Mouse (Mus musculus) MEL (cell line): ENCODE data around the gene Gipc3. TPM values are rescaled to one million over a fixed set of nuclear protein-coding genes. Genes with fewer than 3 reads are reported as not detected.

ENCODE experiments used
- DNase-seq: peaks from one replicate; pipeline ENCODE4 v3.0.0; 2011; ENCODE audit warnings: low read depth, low spot score
- H3K27ac ChIP-seq: 2 replicates; pipeline ENCODE4 v1.5.1; 2012; ENCODE audit warnings: low read depth, mild to moderate bottlenecking, control low read depth, low read length, moderate library complexity; ENCODE audit not compliant: control insufficient read depth
- H3K27me3 ChIP-seq, 2 experiments: fragments of 150-350 bp in 1 of 2; sonication (generic) in 1 of 2; 2 replicates each; pipeline ENCODE4 v1.6.1; 2012; ENCODE audit warnings: low read length in 2 of 2, mild to moderate bottlenecking in 2 of 2, improper control_type of control experiment in 1 of 2, moderate library complexity in 1 of 2; ENCODE audit not compliant: insufficient read depth in 2 of 2, control insufficient read depth in 1 of 2
- H3K36me3 ChIP-seq, 2 experiments: 2 replicates each; pipeline ENCODE4 v1.6.1; 2012 to 2014; ENCODE audit warnings: low read length in 2 of 2, improper control_type of control experiment in 1 of 2, inconsistent platforms in 1 of 2, mild to moderate bottlenecking in 1 of 2; ENCODE audit not compliant: insufficient read depth in 2 of 2, control insufficient read depth in 1 of 2
- H3K4me1 ChIP-seq, 2 experiments: fragments of 150-350 bp in 1 of 2; sonication (generic) in 1 of 2; 2 replicates each; pipeline ENCODE4 v1.6.1; 2012; ENCODE audit warnings: low read length in 2 of 2, improper control_type of control experiment in 1 of 2, mild to moderate bottlenecking in 1 of 2; ENCODE audit not compliant: insufficient read depth in 2 of 2, control insufficient read depth in 1 of 2
- H3K4me3 ChIP-seq, 2 experiments: fragments of 150-350 bp in 1 of 2; sonication (generic) in 1 of 2; 2 replicates each; pipeline ENCODE4 v1.5.1; 2012; ENCODE audit warnings: low read depth in 2 of 2, low read length in 2 of 2, mild to moderate bottlenecking in 2 of 2, moderate library complexity in 2 of 2, control low read depth in 1 of 2, improper control_type of control experiment in 1 of 2; ENCODE audit not compliant: control insufficient read depth in 1 of 2, insufficient read depth in 1 of 2
- H3K79me2 ChIP-seq: 2 replicates; pipeline ENCODE4 v1.6.1; 2012; ENCODE audit warnings: mild to moderate bottlenecking, low read length, moderate library complexity; ENCODE audit not compliant: control insufficient read depth, poor library complexity, insufficient read depth
- H3K9ac ChIP-seq: 2 replicates; pipeline ENCODE4 v1.6.1; 2012; ENCODE audit warnings: low read depth, mild to moderate bottlenecking, control low read depth, low read length, moderate library complexity; ENCODE audit not compliant: control insufficient read depth, poor library complexity, severe bottlenecking
- H3K9me3 ChIP-seq: fragments of 150-350 bp; sonication (generic); replicated peaks from 2 replicates; pipeline ENCODE4 v1.6.1; 2012; ENCODE audit warnings: mild to moderate bottlenecking, low read length, improper control_type of control experiment, moderate library complexity; ENCODE audit not compliant: insufficient read depth
- BHLHE40 ChIP-seq: IDR thresholded peaks from 2 replicates; pipeline ENCODE4 v1.6.1; 2012; ENCODE audit warnings: low read depth, mild to moderate bottlenecking, inconsistent platforms, low read length, improper control_type of control experiment, borderline replicate concordance
- CTCF ChIP-seq, 3 experiments: IDR thresholded peaks in 2 of 3; conservative IDR thresholded peaks in 1 of 3; 2 replicates each; pipeline ENCODE4 v1.5.1; 2011 to 2012; ENCODE audit warnings: low read length in 3 of 3, low read depth in 2 of 3, mild to moderate bottlenecking in 2 of 3, improper control_type of control experiment in 1 of 3, inconsistent platforms in 1 of 3, mixed read lengths in 1 of 3, moderate library complexity in 1 of 3; ENCODE audit not compliant: control insufficient read depth in 1 of 3, insufficient read depth in 1 of 3, poor library complexity in 1 of 3, severe bottlenecking in 1 of 3
- ELF1 ChIP-seq: IDR thresholded peaks from 2 replicates; pipeline ENCODE4 v1.6.1; 2014; ENCODE audit warnings: low read depth, mild to moderate bottlenecking, inconsistent platforms, low read length, improper control_type of control experiment, moderate library complexity
- HCFC1 ChIP-seq: IDR thresholded peaks from 2 replicates; pipeline ENCODE4 v1.6.1; 2012; ENCODE audit warnings: low read depth, mild to moderate bottlenecking, inconsistent platforms, low read length, improper control_type of control experiment, moderate library complexity
- MAX ChIP-seq: IDR thresholded peaks from 2 replicates; pipeline ENCODE4 v1.6.1; 2011; ENCODE audit warnings: low read length, improper control_type of control experiment
- MEF2A ChIP-seq: IDR thresholded peaks from 2 replicates; pipeline ENCODE4 v1.6.1; 2014; ENCODE audit warnings: low read depth, mild to moderate bottlenecking, inconsistent platforms, low read length, improper control_type of control experiment; ENCODE audit not compliant: poor library complexity, insufficient replicate concordance, severe bottlenecking; ENCODE audit errors: extremely low read depth
- MXI1 ChIP-seq: IDR thresholded peaks from 2 replicates; pipeline ENCODE4 v1.6.1; 2011; ENCODE audit warnings: mild to moderate bottlenecking, low read depth, low read length, improper control_type of control experiment
- NELFE ChIP-seq: IDR thresholded peaks from 2 replicates; pipeline ENCODE4 v1.6.1; 2011; ENCODE audit warnings: low read depth, low read length, improper control_type of control experiment
- NRF1 ChIP-seq: IDR thresholded peaks from 2 replicates; pipeline ENCODE4 v1.6.1; 2014; ENCODE audit warnings: low read depth, mild to moderate bottlenecking, inconsistent platforms, low read length, improper control_type of control experiment, moderate library complexity; ENCODE audit not compliant: poor library complexity, insufficient read depth, severe bottlenecking
- POLR2A ChIP-seq, 2 experiments: IDR thresholded peaks; 2 replicates each; pipeline ENCODE4 v1.6.1; 2011 to 2012; ENCODE audit warnings: low read length in 2 of 2, mild to moderate bottlenecking in 2 of 2, control low read depth in 1 of 2, improper control_type of control experiment in 1 of 2, low read depth in 1 of 2, moderate library complexity in 1 of 2; ENCODE audit not compliant: control insufficient read depth in 1 of 2, insufficient read depth in 1 of 2, poor library complexity in 1 of 2
- POLR2AphosphoS2 ChIP-seq: IDR thresholded peaks from 2 replicates; pipeline ENCODE4 v1.6.1; 2011; ENCODE audit warnings: low read length, improper control_type of control experiment
- RAD21 ChIP-seq: IDR thresholded peaks from 2 replicates; pipeline ENCODE4 v1.6.1; 2011; ENCODE audit warnings: mild to moderate bottlenecking, low read depth, low read length, improper control_type of control experiment
- RCOR1 ChIP-seq: IDR thresholded peaks from 2 replicates; pipeline ENCODE4 v1.6.1; 2012; ENCODE audit warnings: low read depth, mild to moderate bottlenecking, inconsistent platforms, low read length, improper control_type of control experiment
- SIN3A ChIP-seq: IDR thresholded peaks from 2 replicates; pipeline ENCODE4 v1.6.1; 2012; ENCODE audit warnings: low read length, improper control_type of control experiment, inconsistent platforms
- TBP ChIP-seq: IDR thresholded peaks from 2 replicates; pipeline ENCODE4 v1.8.0; 2011; ENCODE audit warnings: low read depth, low read length, improper control_type of control experiment
- TCF12 ChIP-seq: IDR thresholded peaks from 2 replicates; pipeline ENCODE4 v1.6.1; 2014; ENCODE audit warnings: low read depth, mild to moderate bottlenecking, inconsistent platforms, low read length, improper control_type of control experiment, moderate library complexity
- ZKSCAN1 ChIP-seq: IDR thresholded peaks from 2 replicates; pipeline ENCODE4 v1.6.1; 2012; ENCODE audit warnings: low read depth, mild to moderate bottlenecking, inconsistent platforms, low read length, improper control_type of control experiment, moderate library complexity
- polyA plus RNA-seq, 2 experiments: library from polyadenylated mRNA; stranded (reverse) in 1 of 2; unstranded in 1 of 2; fragments of >175 nt in 1 of 2; fragments of >200 nt in 1 of 2; gene quantifications; 2 replicates each; pipeline versions ENCODE4 v1.2.1 to v1.2.4; 2012; ENCODE audit warnings: low replicate concordance in 2 of 2, low read depth in 1 of 2; ENCODE audit not compliant: insufficient read length in 2 of 2, insufficient read depth in 1 of 2, missing spikeins in 1 of 2
- total RNA-seq: library from RNA; depleted of rRNA; stranded (reverse); fragments of 300-350 nt; gene quantifications from 2 replicates; pipeline ENCODE4 v1.2.3, GENCODE M21; 2012

The Gipc3 gene
- total and polyA plus RNA-seq, 3 experiments: not detected

DNA sequence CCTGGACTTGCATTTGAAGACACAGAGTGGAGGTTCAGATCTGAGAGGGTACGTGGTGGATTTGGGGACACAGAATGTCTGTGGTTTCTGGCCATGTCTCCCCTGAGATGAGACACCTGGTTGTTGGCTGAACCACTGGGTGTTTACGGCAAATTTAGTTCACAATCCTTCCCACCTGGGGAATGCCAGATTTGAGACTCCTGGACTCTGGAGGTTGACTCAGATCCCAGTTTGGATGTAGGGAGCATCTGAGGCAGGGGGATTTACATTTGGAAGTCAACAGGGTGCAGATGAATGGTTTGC is 34.2 kb upstream of the Gipc3 start:
- Histone ChIP-seq H3K9me3 (no peaks in the 10 kb centered on the region), H3K4me1 (peaks cover 24 to 39% of the 10 kb centered on the region in 2 experiments), H3K27me3 (no peaks in the 10 kb centered on the region), H3K79me2 (peaks cover 35% of the 10 kb centered on the region), H3K4me3 (peak overlapping the region; percentile 81 to 99), H3K36me3 (peaks cover 5 to 34% of the 10 kb centered on the region in 2 experiments), H3K27ac (peak overlapping the region; percentile 47; the same call in 1 of the 2 replicates)
- no peak for DNase-seq
- TF ChIP-seq HCFC1: 0 out of 2 replicates have a peak, but pooled peaks have one; percentile 11
- TF ChIP-seq SIN3A: peak; percentile 29; the same call in 1 of the 2 replicates
- no peak for TF ChIP-seq MEF2A
- TF ChIP-seq, all 39 proteins: peak for 2
- H3K9ac ChIP-seq: peak overlapping the region; percentile 89

DNA sequence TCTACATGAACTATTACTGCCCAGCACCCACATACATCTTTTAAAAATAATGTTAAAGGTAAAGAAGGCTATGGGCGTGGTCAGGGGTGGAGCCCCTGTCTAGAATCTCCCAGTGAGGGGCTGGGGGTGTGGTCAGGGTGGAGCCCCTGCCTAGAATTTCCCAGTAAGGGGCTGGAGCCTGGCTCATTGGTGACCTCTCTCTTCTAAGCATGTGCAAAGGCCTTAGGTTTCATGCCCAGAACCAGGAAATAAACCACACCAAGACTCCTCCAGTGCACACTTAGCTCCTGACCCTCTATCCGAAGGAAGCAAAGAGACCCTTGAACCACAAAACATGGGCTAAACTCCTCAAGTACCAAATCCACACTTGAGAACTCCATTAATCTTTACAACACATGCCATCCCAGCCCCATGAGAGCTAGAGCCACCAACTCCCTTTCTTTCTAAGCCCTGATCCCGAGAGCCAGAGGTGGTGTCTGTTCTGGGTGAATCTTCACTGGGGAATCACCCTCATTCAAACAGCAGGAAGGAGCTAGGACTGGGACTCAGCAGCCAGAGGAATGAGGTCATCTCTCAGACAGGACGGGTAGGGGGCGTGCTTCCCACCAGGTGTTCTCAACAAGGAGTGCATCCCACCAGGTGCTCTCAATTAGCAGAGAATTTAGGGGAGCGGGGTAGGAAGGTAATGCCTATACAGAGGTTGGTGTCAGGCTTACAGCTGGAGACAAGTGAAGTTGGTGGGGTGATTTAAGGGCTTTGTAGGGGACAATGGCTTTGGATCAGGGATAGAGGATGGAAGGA is 33.7 kb upstream of the Gipc3 start:
- peaks cover 22 to 34% of the 10 kb centered on the region in 2 experiments for H3K4me1 ChIP-seq
- H3K27me3 ChIP-seq: no peaks in the 10 kb centered on the region
- peak overlapping the region; percentile 89 for H3K9ac ChIP-seq

DNA sequence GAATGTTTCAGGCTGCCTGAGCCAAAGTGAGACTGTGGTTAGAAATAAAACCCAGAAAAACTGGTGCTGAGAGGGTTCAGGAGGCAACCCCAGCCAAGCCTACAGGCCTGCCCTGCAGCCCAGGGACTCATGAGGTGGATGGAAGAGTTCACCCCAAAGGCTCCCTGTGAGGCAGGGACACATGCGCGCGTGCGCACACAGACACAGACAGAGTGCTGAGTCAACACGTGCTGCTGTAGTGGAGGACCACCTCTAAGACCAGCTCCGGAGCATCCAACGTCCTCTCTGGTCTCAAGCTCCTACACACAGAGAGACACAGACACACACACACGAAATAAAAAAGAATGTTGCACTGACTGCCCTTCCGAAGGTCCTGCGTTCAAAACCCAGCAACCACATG is 32.3 kb upstream of the Gipc3 start:
- Histone ChIP-seq H3K36me3 (peaks cover 5 to 25% of the 10 kb centered on the region in 2 experiments), H3K4me3 (no peak overlapping the region), H3K9me3 (no peaks in the 10 kb centered on the region), H3K27me3 (no peaks in the 10 kb centered on the region), H3K79me2 (peaks cover 35% of the 10 kb centered on the region), H3K9ac (no peak overlapping the region), H3K27ac (no peak overlapping the region), H3K4me1 (peaks cover 18 to 27% of the 10 kb centered on the region in 2 experiments)
- no peak for DNase-seq
- no peak for TF ChIP-seq RCOR1
- TF ChIP-seq BHLHE40: no peak
- TF ChIP-seq SIN3A: no peak
- TF ChIP-seq ZKSCAN1: no peak

More for the DNA sequence above, 33.7 kb upstream of the Gipc3 start:
- Histone ChIP-seq H3K36me3 (peaks cover 5 to 32% of the 10 kb centered on the region in 2 experiments), H3K9me3 (no peaks in the 10 kb centered on the region), H3K27ac (peak overlapping the region; percentile 5; the same call in 1 of the 2 replicates), H3K79me2 (peaks cover 35% of the 10 kb centered on the region), H3K4me3 (peak overlapping the region; percentile 81 to 99)
- TF ChIP-seq MXI1 (peak; percentile 70), ELF1 (peak; percentile 65), RAD21 (no peak), NRF1 (no peak), CTCF (IDR thresholded peaks at IDR 0.05 in 2 of 3, conservative IDR thresholded peaks at IDR 0.05 in 1 of 3; ENCODE audit: control insufficient read depth in 1 of 3, insufficient read depth in 1 of 3, low read depth in 2 of 3, low read length in 3 of 3, poor library complexity in 1 of 3, severe bottlenecking in 1 of 3) (peak in 2 of 3 experiments; percentile 1 to 10; a peak in 1 of 6 replicates), TBP (0 out of 2 replicates have a peak, but pooled peaks have one; percentile 24), TCF12 (0 out of 2 replicates have a peak, but pooled peaks have one; percentile 17), MAX (0 out of 2 replicates have a peak, but pooled peaks have one; percentile 34), HCFC1 (no peak; the same call in 1 of the 2 replicates), POLR2AphosphoS2 (peak; percentile 66; the same call in 1 of the 2 replicates), SIN3A (no peak; the same call in none of the 2 replicates), BHLHE40 (no peak), NELFE (peak; percentile 60), POLR2A (IDR thresholded peaks at IDR 0.05; ENCODE audit: control insufficient read depth in 1 of 2, insufficient read depth in 1 of 2, low read depth in 1 of 2, low read length in 2 of 2, poor library complexity in 1 of 2) (peak in 1 of 2 experiments; percentile 71; a peak in 2 of 4 replicates)
- DNase-seq: peak; percentile 76
